Mouse (Mus musculus): ENCODE results near the gene Lrrk2.
"Not testable (repeated sequence)": the region's sequence is repeated elsewhere in the genome, so short reads cannot be mapped to it uniquely, and the experiment has no call there.

The Lrrk2 gene

GRCm38 (mm10) chr15:91806463-91806862 lies 133.5 kb downstream of the Lrrk2 start:
- no peak for DNase-seq (ENCODE audit: low spot score in 2 of 2)

GRCm38 (mm10) chr15:91835319-91835718 lies 162.3 kb downstream of the Lrrk2 start:
- no peak for DNase-seq (ENCODE audit: low spot score in 2 of 2)

- no peak for DNase-seq (ENCODE audit: low spot score in 2 of 2)
Observed at GRCm38 (mm10) chr15:91837965-91838364, 165.0 kb downstream of the Lrrk2 start, which contains the start of gene Smgc. TSS of gene Smgc (plus strand) at chr15:91838265.

GRCm38 (mm10) chr15:91864130-91864529 lies 191.2 kb downstream of the Lrrk2 start:
- DNase-seq (ENCODE audit: low spot score in 2 of 2), result not testable (repeated sequence)
